Mouse (Mus musculus) forebrain, postnatal 0 days (tissue): ENCODE data around the gene Tmem18. TPM values are rescaled to one million over a fixed set of nuclear protein-coding genes. Genes with fewer than 3 reads are reported as not detected.

Source experiments
- ATAC-seq: fragments of 200-750 bp; cut with Nextera tagmentation; 2 replicates; pipeline ENCODE4 v1.8.0; 2017; ENCODE audit warnings: mild to moderate bottlenecking, moderate library complexity
- DNase-seq: peaks from one replicate; pipeline ENCODE4 v3.0.0-alpha.2; 2015
- H3K27ac ChIP-seq: fragments of 300-500 bp; sonication (generic); 2 replicates; pipeline ENCODE4 v1.5.1; 2014; ENCODE audit warnings: low read depth, mild to moderate bottlenecking, antibody characterized with exemption, low read length, moderate library complexity, mixed read lengths
- H3K27me3 ChIP-seq: fragments of 300-500 bp; sonication (generic); 2 replicates; pipeline ENCODE4 v1.6.1; 2014; ENCODE audit warnings: mild to moderate bottlenecking, low read length, mixed read lengths; ENCODE audit not compliant: insufficient read depth
- H3K36me3 ChIP-seq: fragments of 300-500 bp; sonication (generic); 2 replicates; pipeline ENCODE4 v1.6.1; 2014; ENCODE audit warnings: mild to moderate bottlenecking, moderate library complexity; ENCODE audit not compliant: insufficient read depth
- H3K4me1 ChIP-seq: fragments of 300-500 bp; sonication (generic); 2 replicates; pipeline ENCODE4 v1.6.1; 2014; ENCODE audit warnings: antibody characterized with exemption; ENCODE audit not compliant: insufficient read depth
- H3K4me2 ChIP-seq: fragments of 300-500 bp; sonication (generic); 2 replicates; pipeline ENCODE4 v1.6.1; 2014; ENCODE audit warnings: low read depth, mild to moderate bottlenecking, moderate library complexity
- H3K4me3 ChIP-seq: fragments of 300-500 bp; sonication (generic); 2 replicates; pipeline ENCODE4 v1.5.1; 2014; ENCODE audit warnings: low read depth, low read length, mixed read lengths
- H3K9ac ChIP-seq: fragments of 300-500 bp; sonication (generic); 2 replicates; pipeline ENCODE4 v1.6.1; 2014; ENCODE audit warnings: mild to moderate bottlenecking
- H3K9me3 ChIP-seq: fragments of 300-500 bp; sonication (generic); 2 replicates; pipeline ENCODE4 v1.6.1; 2016; ENCODE audit warnings: low read length
- CTCF ChIP-seq: sonication (generic); IDR thresholded peaks from 2 replicates; pipeline ENCODE4 v1.5.1; 2016; ENCODE audit warnings: antibody characterized with exemption, control low read depth, low read depth
- WGBS: fragments of 180-500 bp; shearing (Covaris S2); extraction: QIAGEN DNeasy Blood & Tissue Kit; methylation state at CpG from one replicate; pipeline ENCODE4 v1.1.7; 2014; 5-methylcytosine and 5-hydroxymethylcytosine counted together
- polyA plus RNA-seq: library from polyadenylated mRNA; unstranded; fragments of >200 nt; fragmentation: Nextera tagmentation; extraction: Ambion mirVana; gene quantifications from 2 replicates; pipeline ENCODE4 v1.2.1, GENCODE M21; 2015
- total RNA-seq: library from RNA; depleted of rRNA; stranded (reverse); fragments of >200 nt; gene quantifications from 2 replicates; pipeline ENCODE4 v1.2.3, GENCODE M21; 2014; rRNA removed

The Tmem18 gene
- total RNA-seq (43.2 and 47.8 TPM in 2 replicates), polyA plus RNA-seq (25.7 and 38.1 TPM in 2 replicates)

DNA sequence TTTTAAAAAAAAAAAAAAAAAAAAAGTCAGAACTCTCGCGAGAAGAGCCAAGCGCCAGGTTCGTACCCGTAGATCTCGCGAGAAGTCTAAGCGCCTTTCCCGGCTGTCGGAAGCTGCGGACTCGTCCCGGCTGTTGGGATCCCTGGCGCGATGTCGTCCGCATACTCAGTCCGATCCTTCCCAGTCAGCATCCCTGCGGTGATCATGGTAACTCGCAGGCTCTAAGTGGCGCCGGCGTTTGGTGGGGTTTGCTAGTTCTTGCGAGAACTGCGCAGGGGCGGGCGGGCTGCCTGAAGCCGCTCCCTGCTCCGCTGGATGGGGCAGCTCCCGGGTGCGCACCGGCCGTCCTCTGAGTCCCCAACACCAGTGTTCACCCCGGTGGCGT lies at the start of gene Tmem18:
Gene Tmem18, plus strand, starts transcription at position 71 of the 385 bp plus-strand sequence.
- Histone ChIP-seq H3K36me3 (peaks cover 21% of the 10 kb centered on the region), H3K4me3 (peak within 1 kb of the TSS; percentile 73), H3K9ac (peak within 1 kb of the TSS; percentile 83), H3K27me3 (no peaks in the 10 kb centered on the region), H3K4me1 (0 out of 2 replicates have a peak, but pooled peaks cover 10% of the 10 kb centered on the region), H3K27ac (peak within 1 kb of the TSS; percentile 82), H3K9me3 (no peaks in the 10 kb centered on the region), H3K4me2 (peak within 1 kb of the TSS; percentile 69)
- TF ChIP-seq CTCF: 0 out of 2 replicates have a peak, but pooled peaks have one; percentile 15
- under 1% methylated on average over 35 of the region's 35 CpGs for WGBS
- ATAC-seq (peak; percentile 97), DNase-seq (peak; percentile 93)

GRCm38 (mm10) chr12:30557349-30557748 lies 26.9 kb upstream of the Tmem18 start:
- H3K9ac ChIP-seq: no peak overlapping the region
- DNase-seq (no peak), ATAC-seq (no peak)
- TF ChIP-seq CTCF: no peak
- no peak overlapping the region for H3K4me2 ChIP-seq
- H3K27me3 ChIP-seq: no peaks in the 10 kb centered on the region
- H3K4me3 ChIP-seq: no peak overlapping the region
- H3K36me3 ChIP-seq: no peaks in the 10 kb centered on the region
- H3K9me3 ChIP-seq: no peaks in the 10 kb centered on the region
- no peak overlapping the region for H3K27ac ChIP-seq
- H3K4me1 ChIP-seq: no peaks in the 10 kb centered on the region

- no peaks in the 10 kb centered on the region for H3K4me1 ChIP-seq
- TF ChIP-seq CTCF: no peak
- H3K4me3 ChIP-seq: no peak overlapping the region
- DNase-seq (no peak), ATAC-seq (no peak)
- 14% methylated on average over 11 of the region's 11 CpGs for WGBS
- H3K27ac ChIP-seq: no peak overlapping the region
- no peaks in the 10 kb centered on the region for H3K9me3 ChIP-seq
- no peaks in the 10 kb centered on the region for H3K36me3 ChIP-seq
- no peak overlapping the region for H3K4me2 ChIP-seq
- H3K9ac ChIP-seq: no peak overlapping the region
- no peaks in the 10 kb centered on the region for H3K27me3 ChIP-seq
Measured at GRCm38 (mm10) chr12:30561411-30561810, 22.8 kb upstream of the Tmem18 start.

GRCm38 (mm10) chr12:30572075-30572474 lies 12.2 kb upstream of the Tmem18 start:
- Histone ChIP-seq H3K9me3 (no peaks in the 10 kb centered on the region), H3K4me1 (no peaks in the 10 kb centered on the region), H3K4me2 (no peak overlapping the region), H3K9ac (no peak overlapping the region), H3K27ac (no peak overlapping the region), H3K27me3 (no peaks in the 10 kb centered on the region), H3K4me3 (no peak overlapping the region), H3K36me3 (no peaks in the 10 kb centered on the region)
- DNase-seq (no peak), ATAC-seq (no peak)
- no peak for TF ChIP-seq CTCF
- 85% methylated on average over 4 of the region's 4 CpGs for WGBS

DNA sequence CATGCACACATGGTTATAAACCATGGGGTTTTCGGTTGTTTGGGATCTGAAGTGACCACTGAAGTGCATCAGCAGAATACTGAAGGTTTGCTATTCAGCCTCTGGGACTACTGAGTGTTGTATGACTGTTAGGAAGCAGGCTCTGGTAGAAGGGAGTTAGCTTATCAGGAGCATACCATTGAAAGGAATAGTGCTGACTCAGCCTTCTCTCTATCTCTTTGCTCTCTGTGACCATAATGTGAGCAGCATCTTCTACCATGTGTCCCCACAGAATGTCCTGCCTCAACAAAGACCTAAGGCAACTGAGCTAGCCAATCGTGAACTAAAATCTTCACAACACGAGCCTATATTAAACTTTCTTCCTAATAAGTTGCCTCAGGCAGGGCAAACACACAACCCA lies 8.3 kb upstream of the Tmem18 start:
- DNase-seq: no peak
- no peak overlapping the region for H3K4me3 ChIP-seq
- no peak for ATAC-seq

DNA sequence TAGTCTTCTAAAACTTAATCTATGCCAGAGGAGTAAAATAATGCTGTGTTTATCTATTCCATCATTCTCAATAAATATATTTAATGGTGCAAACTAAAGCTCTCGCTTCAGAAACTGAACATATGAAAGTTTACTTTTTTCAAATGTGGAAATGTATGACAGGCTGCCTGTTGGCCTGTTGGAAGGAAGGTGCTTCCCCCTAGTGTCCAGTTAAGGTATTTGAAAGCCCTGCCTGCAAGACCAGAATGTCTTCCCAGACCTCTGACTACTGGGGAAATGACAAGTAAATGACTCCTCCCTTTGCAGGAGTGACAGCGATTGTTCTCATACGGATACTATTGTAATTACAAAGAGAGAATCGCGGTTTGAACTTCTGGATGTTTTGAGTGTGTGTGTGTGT lies 6.2 kb upstream of the Tmem18 start:
- DNase-seq (peak; percentile 88), ATAC-seq (peak; percentile 90)
- H3K4me1 ChIP-seq: no peaks in the 10 kb centered on the region
- no peak overlapping the region for H3K27ac ChIP-seq
- TF ChIP-seq CTCF: peak; percentile 95
- no peak overlapping the region for H3K4me3 ChIP-seq
- no peaks in the 10 kb centered on the region for H3K9me3 ChIP-seq
- H3K36me3 ChIP-seq: no peaks in the 10 kb centered on the region
- H3K9ac ChIP-seq: no peak overlapping the region
- no peaks in the 10 kb centered on the region for H3K27me3 ChIP-seq
- H3K4me2 ChIP-seq: no peak overlapping the region
- 15% methylated on average over 5 of the region's 5 CpGs for WGBS

More for the DNA sequence above, 8.3 kb upstream of the Tmem18 start:
- 72% methylated on average over 3 of the region's 3 CpGs for WGBS
- no peaks in the 10 kb centered on the region for H3K36me3 ChIP-seq
- H3K27me3 ChIP-seq: no peaks in the 10 kb centered on the region
- H3K9ac ChIP-seq: no peak overlapping the region
- no peaks in the 10 kb centered on the region for H3K9me3 ChIP-seq
- no peak overlapping the region for H3K27ac ChIP-seq
- no peaks in the 10 kb centered on the region for H3K4me1 ChIP-seq
- H3K4me2 ChIP-seq: no peak overlapping the region
- TF ChIP-seq CTCF: no peak

DNA sequence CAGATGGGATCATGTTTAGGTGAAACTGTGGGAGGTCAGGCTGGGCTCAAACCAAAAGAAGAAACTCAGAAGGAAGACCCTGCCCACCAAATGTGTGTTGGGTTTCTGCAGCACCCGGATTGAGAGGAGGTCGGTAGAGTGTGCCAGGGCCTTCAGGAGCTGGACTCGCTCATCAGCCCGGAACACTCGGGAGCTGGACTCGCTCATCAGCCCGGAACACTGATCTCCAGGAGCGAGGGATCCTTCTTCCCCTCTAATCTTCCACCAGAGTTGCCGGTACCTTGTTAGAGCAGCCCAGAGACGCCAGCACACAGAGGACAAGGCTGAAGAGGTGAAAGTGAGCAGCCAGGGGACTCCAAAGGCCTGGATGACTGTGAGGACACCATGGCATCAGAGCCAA lies 2.9 kb upstream of the Tmem18 start:
- 0 out of 2 replicates have a peak, but pooled peaks cover 10% of the 10 kb centered on the region for H3K4me1 ChIP-seq
- ATAC-seq: no peak
- H3K9ac ChIP-seq: no peak overlapping the region
- H3K36me3 ChIP-seq: no peaks in the 10 kb centered on the region
- H3K4me3 ChIP-seq: no peak overlapping the region
- H3K27ac ChIP-seq: no peak overlapping the region
- H3K4me2 ChIP-seq: no peak overlapping the region
- no peaks in the 10 kb centered on the region for H3K9me3 ChIP-seq
- no peak for TF ChIP-seq CTCF
- no peak for DNase-seq
- WGBS: 89% methylated on average over 10 of the region's 10 CpGs
- H3K27me3 ChIP-seq: no peaks in the 10 kb centered on the region
